Mouse (Mus musculus): ENCODE results near the gene Spty2d1. TPM values are rescaled to one million over a fixed set of nuclear protein-coding genes. Genes with fewer than 3 reads are reported as not detected.
"Not testable (repeated sequence)": the region's sequence is repeated elsewhere in the genome, so short reads cannot be mapped to it uniquely, and the experiment has no call there.

Spty2d1 gene
- polyA plus RNA-seq, 1 experiment from 2014 or later: 8.0 TPM

- no peak overlapping the region for H3K9ac ChIP-seq
- H3K27ac ChIP-seq: no peak overlapping the region
- H3K4me3 ChIP-seq (replicated peaks; ENCODE audit: low read length): no peak overlapping the region
- H3K4me1 ChIP-seq (replicated peaks; ENCODE audit: control insufficient read depth, insufficient read depth, low read length): peaks cover 28% of the 10 kb centered on the region; the same call in 1 of the 2 replicates
- H3K27me3 ChIP-seq (ENCODE audit: control insufficient read depth, insufficient read depth, low read length): no peaks in the 10 kb centered on the region
- WGBS: 83% methylated on average over 8 of the region's 8 CpGs
- DNase-seq (ENCODE audit: low spot score): no peak
- H3K36me3 ChIP-seq (replicated peaks; ENCODE audit: control insufficient read depth, insufficient read depth): peaks cover 38% of the 10 kb centered on the region
- ATAC-seq (ENCODE audit: low FRiP score): no peak
- no peaks in the 10 kb centered on the region for H3K9me3 ChIP-seq (ENCODE audit: control insufficient read depth, low read length)
- H3K4me2 ChIP-seq (replicated peaks): no peak overlapping the region
Measured at GRCm38 (mm10) chr7:46999983-47000643, 8.1 kb downstream of the Spty2d1 start.

DNA sequence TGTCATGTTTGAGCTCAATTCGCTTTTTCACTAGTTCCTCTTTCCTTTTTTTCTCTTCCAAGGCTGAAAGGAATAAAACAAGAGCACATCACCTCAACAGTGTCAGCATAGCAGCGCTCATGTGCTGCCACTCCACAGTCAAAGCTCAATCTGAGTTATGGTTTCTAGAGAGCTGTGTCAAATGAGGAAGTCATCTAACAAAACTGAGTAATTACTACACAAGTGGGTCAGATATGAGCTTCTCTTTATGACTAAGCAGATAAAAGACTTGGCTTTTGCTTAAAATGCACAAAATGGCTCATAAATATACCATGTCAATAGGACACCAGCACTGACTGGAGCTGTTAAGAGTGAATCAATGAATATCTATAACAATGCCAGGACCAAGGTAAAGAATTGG lies 9.3 kb downstream of the Spty2d1 start:
- Histone ChIP-seq H3K36me3 (replicated peaks; ENCODE audit: control insufficient read depth, insufficient read depth) (peaks cover 49% of the 10 kb centered on the region), H3K4me3 (replicated peaks; ENCODE audit: low read length) (no peak overlapping the region), H3K27me3 (ENCODE audit: control insufficient read depth, insufficient read depth, low read length) (no peaks in the 10 kb centered on the region), H3K4me1 (replicated peaks; ENCODE audit: control insufficient read depth, insufficient read depth, low read length) (peaks cover 25% of the 10 kb centered on the region; the same call in 1 of the 2 replicates), H3K9ac (no peak overlapping the region), H3K27ac (no peak overlapping the region), H3K4me2 (replicated peaks) (no peak overlapping the region), H3K9me3 (ENCODE audit: control insufficient read depth, low read length) (no peaks in the 10 kb centered on the region)
- WGBS: 93% methylated on average over 2 of the region's 2 CpGs
- ATAC-seq (ENCODE audit: low FRiP score): no peak
- no peak for DNase-seq (ENCODE audit: low spot score)

- no peak overlapping the region for H3K9ac ChIP-seq
- no peak for DNase-seq (ENCODE audit: low spot score)
- H3K4me3 ChIP-seq (replicated peaks; ENCODE audit: low read length): no peak overlapping the region
- H3K4me2 ChIP-seq (replicated peaks): no peak overlapping the region
- WGBS: 87% methylated on average over 21 of the region's 21 CpGs
- no peak for ATAC-seq (ENCODE audit: low FRiP score)
- no peaks in the 10 kb centered on the region for H3K27me3 ChIP-seq (ENCODE audit: control insufficient read depth, insufficient read depth, low read length)
- H3K4me1 ChIP-seq (replicated peaks; ENCODE audit: control insufficient read depth, insufficient read depth, low read length): peaks cover 19% of the 10 kb centered on the region; the same call in 1 of the 2 replicates
- H3K27ac ChIP-seq: no peak overlapping the region
- H3K9me3 ChIP-seq (ENCODE audit: control insufficient read depth, low read length): no peaks in the 10 kb centered on the region
- H3K36me3 ChIP-seq (replicated peaks; ENCODE audit: control insufficient read depth, insufficient read depth): peaks cover 60% of the 10 kb centered on the region
Measured at GRCm38 (mm10) chr7:46997644-46998395, 10.4 kb downstream of the Spty2d1 start.

DNA sequence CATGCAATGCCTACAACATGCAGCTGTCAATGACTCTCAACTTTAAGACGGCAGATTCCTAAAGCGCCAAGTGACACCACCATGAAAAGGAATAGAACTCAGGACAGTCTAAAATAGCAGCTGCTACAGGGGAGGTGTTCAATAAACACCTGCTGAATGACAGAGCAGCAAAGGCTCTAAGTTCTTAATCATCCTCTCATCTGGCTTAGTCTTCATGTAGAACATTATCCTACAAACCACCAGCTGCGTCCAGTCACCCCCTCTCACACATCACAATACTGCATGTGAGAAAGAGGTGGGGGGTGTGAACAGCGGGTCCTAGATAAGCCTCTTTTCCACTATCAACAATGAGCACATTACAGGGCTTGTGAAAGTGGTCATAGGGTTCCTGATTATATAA lies 11.2 kb downstream of the Spty2d1 start:
- peaks cover 65% of the 10 kb centered on the region for H3K36me3 ChIP-seq (replicated peaks; ENCODE audit: control insufficient read depth, insufficient read depth)
- no peak for DNase-seq (ENCODE audit: low spot score)
- H3K27me3 ChIP-seq (ENCODE audit: control insufficient read depth, insufficient read depth, low read length): no peaks in the 10 kb centered on the region
- no peak overlapping the region for H3K4me2 ChIP-seq (replicated peaks)
- 94% methylated on average over 4 of the region's 4 CpGs for WGBS
- peaks cover 11% of the 10 kb centered on the region; the same call in 1 of the 2 replicates for H3K4me1 ChIP-seq (replicated peaks; ENCODE audit: control insufficient read depth, insufficient read depth, low read length)
- no peak overlapping the region for H3K9ac ChIP-seq
- ATAC-seq (ENCODE audit: low FRiP score): no peak
- no peak overlapping the region for H3K4me3 ChIP-seq (replicated peaks; ENCODE audit: low read length)
- no peak overlapping the region for H3K27ac ChIP-seq
- no peaks in the 10 kb centered on the region for H3K9me3 ChIP-seq (ENCODE audit: control insufficient read depth, low read length)

DNA sequence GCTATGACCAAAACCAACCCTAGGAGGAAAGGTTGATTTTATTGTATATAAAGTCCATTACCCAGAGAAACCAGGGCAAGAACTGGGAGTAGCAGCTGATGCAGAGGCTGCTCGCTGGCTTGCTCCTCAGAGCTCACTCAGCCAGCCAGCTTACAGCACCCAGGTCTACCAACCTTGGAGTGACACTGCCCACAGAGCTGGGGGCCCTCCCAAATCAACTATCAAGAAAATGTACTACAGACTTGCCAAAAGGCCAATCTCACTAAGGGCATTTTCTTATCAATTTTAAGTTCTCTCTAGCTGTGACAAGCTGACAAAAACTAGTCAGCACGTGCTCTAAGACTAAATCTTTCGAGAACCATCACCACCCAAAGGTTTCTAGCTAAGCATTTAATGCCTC lies 12.7 kb downstream of the Spty2d1 start:
- no peaks in the 10 kb centered on the region for H3K9me3 ChIP-seq (ENCODE audit: control insufficient read depth, low read length)
- H3K4me1 ChIP-seq (replicated peaks; ENCODE audit: control insufficient read depth, insufficient read depth, low read length): no peaks in the 10 kb centered on the region
- H3K36me3 ChIP-seq (replicated peaks; ENCODE audit: control insufficient read depth, insufficient read depth): peaks cover 73% of the 10 kb centered on the region
- WGBS: 98% methylated on average over 3 of the region's 3 CpGs
- H3K27me3 ChIP-seq (ENCODE audit: control insufficient read depth, insufficient read depth, low read length): no peaks in the 10 kb centered on the region
- H3K27ac ChIP-seq: no peak overlapping the region
- ATAC-seq (ENCODE audit: low FRiP score) (no peak), DNase-seq (ENCODE audit: low spot score) (no peak)
- no peak overlapping the region for H3K9ac ChIP-seq
- H3K4me2 ChIP-seq (replicated peaks): no peak overlapping the region
- H3K4me3 ChIP-seq (replicated peaks; ENCODE audit: low read length): no peak overlapping the region

DNA sequence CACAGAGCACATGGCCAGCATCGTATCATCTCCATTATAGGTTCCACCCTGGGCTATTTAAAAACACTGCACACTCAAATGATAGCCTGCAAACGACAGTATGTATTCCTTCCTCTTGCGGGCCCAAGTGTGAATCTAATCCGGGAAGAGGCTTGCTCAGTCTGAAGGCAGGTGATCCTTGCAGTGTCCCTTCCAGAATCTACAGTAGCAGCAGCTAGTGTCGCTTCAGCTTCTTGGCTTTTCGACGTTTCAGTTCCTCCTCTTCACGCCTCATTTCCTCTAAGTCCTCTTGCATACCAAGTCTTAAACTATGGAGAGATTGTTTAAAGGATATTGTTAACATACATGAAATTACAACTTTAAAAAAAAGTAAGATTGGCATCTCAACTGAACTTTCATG lies 15.1 kb downstream of the Spty2d1 start:
- Histone ChIP-seq H3K27ac (no peak overlapping the region), H3K4me3 (replicated peaks; ENCODE audit: low read length) (no peak overlapping the region), H3K4me1 (replicated peaks; ENCODE audit: control insufficient read depth, insufficient read depth, low read length) (no peaks in the 10 kb centered on the region), H3K9ac (no peak overlapping the region), H3K9me3 (ENCODE audit: control insufficient read depth, low read length) (no peaks in the 10 kb centered on the region), H3K4me2 (replicated peaks) (no peak overlapping the region), H3K36me3 (replicated peaks; ENCODE audit: control insufficient read depth, insufficient read depth) (peaks cover 68% of the 10 kb centered on the region), H3K27me3 (ENCODE audit: control insufficient read depth, insufficient read depth, low read length) (no peaks in the 10 kb centered on the region)
- 77% methylated on average over 8 of the region's 8 CpGs for WGBS
- DNase-seq (ENCODE audit: low spot score) (no peak), ATAC-seq (ENCODE audit: low FRiP score) (no peak)

DNA sequence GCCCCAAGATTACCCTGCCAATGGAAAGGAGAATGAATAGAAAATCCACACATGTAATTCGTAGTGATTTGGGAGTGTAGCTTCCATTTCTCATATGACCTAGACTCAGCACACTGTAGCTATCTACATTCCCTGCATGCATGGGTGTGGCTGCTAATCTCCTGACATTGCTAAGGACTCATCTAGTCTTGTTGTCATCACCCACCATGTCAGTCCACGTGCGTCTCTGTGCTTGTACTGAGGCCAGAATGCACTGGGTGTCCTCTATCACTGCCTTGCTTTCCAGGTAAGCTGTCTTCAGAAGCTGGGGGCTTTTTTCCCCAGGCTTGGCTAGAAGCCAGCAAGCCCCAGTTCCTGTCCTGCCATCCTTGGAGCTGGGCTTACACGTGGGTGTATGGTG lies 18.8 kb downstream of the Spty2d1 start:
- H3K4me1 ChIP-seq (replicated peaks; ENCODE audit: control insufficient read depth, insufficient read depth, low read length); H3K9me3 ChIP-seq (ENCODE audit: control insufficient read depth, low read length); ATAC-seq (ENCODE audit: low FRiP score); H3K4me2 ChIP-seq (replicated peaks); H3K27ac ChIP-seq; DNase-seq (ENCODE audit: low spot score); H3K4me3 ChIP-seq (replicated peaks; ENCODE audit: low read length); H3K27me3 ChIP-seq (ENCODE audit: control insufficient read depth, insufficient read depth, low read length); H3K9ac ChIP-seq: not testable (repeated sequence)
- H3K36me3 ChIP-seq (replicated peaks; ENCODE audit: control insufficient read depth, insufficient read depth): peaks cover 35% of the 10 kb centered on the region
- 88% methylated on average over 4 of the region's 4 CpGs for WGBS

- Histone ChIP-seq H3K4me1 (replicated peaks; ENCODE audit: control insufficient read depth, insufficient read depth, low read length) (no peaks in the 10 kb centered on the region), H3K4me3 (replicated peaks; ENCODE audit: low read length) (no peak overlapping the region), H3K36me3 (replicated peaks; ENCODE audit: control insufficient read depth, insufficient read depth) (peaks cover 15% of the 10 kb centered on the region), H3K4me2 (replicated peaks) (no peak overlapping the region), H3K27ac (no peak overlapping the region), H3K27me3 (ENCODE audit: control insufficient read depth, insufficient read depth, low read length) (no peaks in the 10 kb centered on the region), H3K9ac (no peak overlapping the region), H3K9me3 (ENCODE audit: control insufficient read depth, low read length) (no peaks in the 10 kb centered on the region)
- DNase-seq (ENCODE audit: low spot score): no peak
- WGBS: 50% methylated on average over 2 of the region's 2 CpGs
- ATAC-seq (ENCODE audit: low FRiP score): no peak
Measured at GRCm38 (mm10) chr7:46987073-46987472, 21.1 kb downstream of the Spty2d1 start.

DNA sequence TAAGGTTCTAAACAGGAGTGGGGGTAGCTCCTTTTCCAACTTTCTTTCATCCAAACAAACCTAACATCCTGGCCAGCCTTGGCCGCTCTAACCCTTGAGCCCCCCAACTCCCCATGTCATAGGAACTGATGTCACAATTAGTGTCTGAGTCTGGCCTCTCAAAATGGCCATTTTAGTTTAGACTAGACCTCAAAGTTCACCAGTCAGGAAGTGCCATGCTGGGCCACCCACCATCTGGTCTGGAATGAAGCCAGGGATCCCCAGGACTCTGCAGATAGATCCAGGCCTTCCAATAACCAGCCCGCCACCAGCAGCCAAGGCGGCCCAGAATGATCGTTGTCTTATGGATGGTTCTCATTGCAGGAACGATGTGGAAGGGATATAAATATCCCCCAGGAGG lies 21.6 kb downstream of the Spty2d1 start:
- DNase-seq (ENCODE audit: low spot score) (peak; percentile 43), ATAC-seq (ENCODE audit: low FRiP score) (no peak)
- H3K27me3 ChIP-seq (ENCODE audit: control insufficient read depth, insufficient read depth, low read length): no peaks in the 10 kb centered on the region
- no peak overlapping the region for H3K4me3 ChIP-seq (replicated peaks; ENCODE audit: low read length)
- 58% methylated on average over 5 of the region's 5 CpGs for WGBS
- H3K9me3 ChIP-seq (ENCODE audit: control insufficient read depth, low read length): no peaks in the 10 kb centered on the region
- no peak overlapping the region for H3K9ac ChIP-seq
- no peak overlapping the region for H3K4me2 ChIP-seq (replicated peaks)
- H3K27ac ChIP-seq: no peak overlapping the region
- no peaks in the 10 kb centered on the region for H3K4me1 ChIP-seq (replicated peaks; ENCODE audit: control insufficient read depth, insufficient read depth, low read length)
- peaks cover 11% of the 10 kb centered on the region for H3K36me3 ChIP-seq (replicated peaks; ENCODE audit: control insufficient read depth, insufficient read depth)
